Mouse (Mus musculus) thymus, postnatal 0 days (tissue): ENCODE measurements around the gene 4930430F08Rik. TPM values are rescaled to one million over a fixed set of nuclear protein-coding genes. Genes with fewer than 3 reads are reported as not detected.

Experiments used
- polyA plus RNA-seq: library from polyadenylated mRNA; unstranded; fragments of >200 nt; fragmentation: Nextera tagmentation; extraction: Ambion mirVana; gene quantifications from 2 replicates; pipeline ENCODE4 v1.2.1, GENCODE M21; 2015

The 4930430F08Rik gene
- polyA plus RNA-seq, 1 experiment from 2014 or later: 9.0 TPM

Other genes starting within 250 kb of the 4930430F08Rik start
- gene Gm4302, start 249.6 kb downstream of the 4930430F08Rik start, polyA plus RNA-seq: not detected in 2 replicates
- not detected in 2 replicates for gene Gm4303, start 244.5 kb downstream of the 4930430F08Rik start, polyA plus RNA-seq
- gene Gm4305, start 239.3 kb downstream of the 4930430F08Rik start, polyA plus RNA-seq: not detected in 2 replicates
- gene Gm4307, start 229.1 kb downstream of the 4930430F08Rik start, polyA plus RNA-seq: not detected in 2 replicates
- not detected in 2 replicates for gene Gm4312, start 207.9 kb downstream of the 4930430F08Rik start, polyA plus RNA-seq
- gene Tmtc3, start 103.1 kb downstream of the 4930430F08Rik start, polyA plus RNA-seq: 5.2 and 6.8 TPM in 2 replicates
- gene Cep290, start 102.9 kb downstream of the 4930430F08Rik start, polyA plus RNA-seq: 3.3 and 3.9 TPM in 2 replicates
- not detected in 2 replicates for gene 1700017N19Rik, start 61 bp upstream of the 4930430F08Rik start, polyA plus RNA-seq